Mouse (Mus musculus) embryonic fibroblast, embryonic 13.5 days (primary cell): ENCODE results near the gene Rab26.

Experiments
- CTCF ChIP-seq: IDR thresholded peaks from 2 replicates; pipeline ENCODE4 v1.5.1; 2011; ENCODE audit warnings: mild to moderate bottlenecking, control low read depth, low read length, moderate library complexity, borderline replicate concordance; ENCODE audit not compliant: insufficient read depth
- POLR2A ChIP-seq: IDR thresholded peaks from 2 replicates; pipeline ENCODE4 v1.6.1; 2011; ENCODE audit warnings: low read depth, mild to moderate bottlenecking, control low read depth, low read length, moderate library complexity

- TF ChIP-seq CTCF: no peak
- TF ChIP-seq POLR2A: no peak
Measured at GRCm38 (mm10) chr17:24535300-24535699, 1.3 kb upstream of the Rab26 start.
